Mouse (Mus musculus): ENCODE data around the gene Onecut3.
A peak's percentile ranks its signal among the peaks of the same experiment; 100 is the strongest.

The Onecut3 gene

GRCm38 (mm10) chr10:80494732-80495131 is at the start of gene Onecut3:
TSS of gene Onecut3 (plus strand) at chr10:80494835.
- peak; percentile 60 for DNase-seq (ENCODE audit: inconsistent ontology term)

- no peak for DNase-seq (ENCODE audit: inconsistent ontology term)
Observed at GRCm38 (mm10) chr10:80445052-80445451, 49.6 kb upstream of the Onecut3 start.

- DNase-seq (ENCODE audit: inconsistent ontology term), result peak; percentile 42
Observed at GRCm38 (mm10) chr10:80445898-80446601, 48.6 kb upstream of the Onecut3 start.

- DNase-seq (ENCODE audit: inconsistent ontology term), result no peak
Observed at GRCm38 (mm10) chr10:80450599-80450998, 44.0 kb upstream of the Onecut3 start.

- no peak for DNase-seq (ENCODE audit: inconsistent ontology term)
Observed at GRCm38 (mm10) chr10:80453601-80454000, 41.0 kb upstream of the Onecut3 start.

GRCm38 (mm10) chr10:80454781-80455180 is 39.9 kb upstream of the Onecut3 start:
- no peak for DNase-seq (ENCODE audit: inconsistent ontology term)

GRCm38 (mm10) chr10:80455697-80456096 is 38.9 kb upstream of the Onecut3 start:
- no peak for DNase-seq (ENCODE audit: inconsistent ontology term)

- DNase-seq (ENCODE audit: inconsistent ontology term), result no peak
Observed at GRCm38 (mm10) chr10:80459236-80459635, 35.4 kb upstream of the Onecut3 start.

GRCm38 (mm10) chr10:80459671-80460070 is 35.0 kb upstream of the Onecut3 start:
- no peak for DNase-seq (ENCODE audit: inconsistent ontology term)

GRCm38 (mm10) chr10:80460324-80460723 is 34.3 kb upstream of the Onecut3 start:
- no peak for DNase-seq (ENCODE audit: inconsistent ontology term)

GRCm38 (mm10) chr10:80461346-80461745 is 33.3 kb upstream of the Onecut3 start:
- peak; percentile 31 for DNase-seq (ENCODE audit: inconsistent ontology term)

GRCm38 (mm10) chr10:80464381-80465035 is 30.1 kb upstream of the Onecut3 start:
- peak; percentile 33 for DNase-seq (ENCODE audit: inconsistent ontology term)

- DNase-seq (ENCODE audit: inconsistent ontology term), result no peak
Observed at GRCm38 (mm10) chr10:80465066-80465465, 29.6 kb upstream of the Onecut3 start.

GRCm38 (mm10) chr10:80475290-80475959 is 19.2 kb upstream of the Onecut3 start:
- DNase-seq (ENCODE audit: inconsistent ontology term), result peak; percentile 93

- DNase-seq (ENCODE audit: inconsistent ontology term), result no peak
Observed at GRCm38 (mm10) chr10:80478531-80478930, 16.1 kb upstream of the Onecut3 start.

- no peak for DNase-seq (ENCODE audit: inconsistent ontology term)
Observed at GRCm38 (mm10) chr10:80481002-80481401, 13.6 kb upstream of the Onecut3 start.

- DNase-seq (ENCODE audit: inconsistent ontology term), result no peak
Observed at GRCm38 (mm10) chr10:80486862-80487379, 7.7 kb upstream of the Onecut3 start.

- peak; percentile 53 for DNase-seq (ENCODE audit: inconsistent ontology term)
Observed at GRCm38 (mm10) chr10:80490051-80490450, 4.6 kb upstream of the Onecut3 start.

- no peak for DNase-seq (ENCODE audit: inconsistent ontology term)
Observed at GRCm38 (mm10) chr10:80495901-80496300, 1.3 kb downstream of the Onecut3 start.

GRCm38 (mm10) chr10:80496421-80496820 is 1.8 kb downstream of the Onecut3 start:
- DNase-seq (ENCODE audit: inconsistent ontology term), result no peak

GRCm38 (mm10) chr10:80502291-80502690 is 7.7 kb downstream of the Onecut3 start:
- DNase-seq (ENCODE audit: inconsistent ontology term), result no peak

- DNase-seq (ENCODE audit: inconsistent ontology term), result no peak
Observed at GRCm38 (mm10) chr10:80502819-80503314, 8.2 kb downstream of the Onecut3 start.
